Mouse (Mus musculus): ENCODE data around the gene Tmprss13.

DNA sequence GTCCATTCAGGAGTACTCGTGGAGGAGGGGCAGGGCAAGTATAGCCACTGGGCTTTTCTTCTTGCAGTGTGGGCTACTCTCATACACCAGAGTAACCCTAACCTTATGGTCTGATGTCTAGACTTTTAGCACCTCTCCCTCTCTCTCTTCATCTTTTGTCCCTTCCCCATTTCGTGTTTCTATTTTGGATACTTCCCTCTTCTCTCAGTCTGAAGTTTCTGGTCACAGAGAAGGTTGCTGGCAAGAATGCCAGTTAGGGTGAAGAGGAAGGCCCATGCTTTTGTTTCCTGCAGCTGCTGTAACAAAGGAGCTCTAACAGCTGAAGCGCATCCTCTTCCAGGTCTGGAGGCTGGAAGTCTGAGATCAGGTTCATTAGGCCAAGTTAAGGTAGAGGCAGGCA, 38.0 kb upstream of the Tmprss13 start:
- TF ChIP-seq CTCF (IDR thresholded peaks at IDR 0.05; ENCODE audit: low read depth, low read length) (no peak), POLR2A (IDR thresholded peaks at IDR 0.05; ENCODE audit: extremely low read depth, insufficient read depth, low read length) (no peak)

All from liver, adult 2 months (tissue).